Mouse (Mus musculus): ENCODE measurements at regions not wholly inside any gene's neighbourhood (a gene's known extent, or its start where the extent isn't known, plus 50 kb on each side); places are given as distances from the start of the nearest gene placed in this dataset.

DNA sequence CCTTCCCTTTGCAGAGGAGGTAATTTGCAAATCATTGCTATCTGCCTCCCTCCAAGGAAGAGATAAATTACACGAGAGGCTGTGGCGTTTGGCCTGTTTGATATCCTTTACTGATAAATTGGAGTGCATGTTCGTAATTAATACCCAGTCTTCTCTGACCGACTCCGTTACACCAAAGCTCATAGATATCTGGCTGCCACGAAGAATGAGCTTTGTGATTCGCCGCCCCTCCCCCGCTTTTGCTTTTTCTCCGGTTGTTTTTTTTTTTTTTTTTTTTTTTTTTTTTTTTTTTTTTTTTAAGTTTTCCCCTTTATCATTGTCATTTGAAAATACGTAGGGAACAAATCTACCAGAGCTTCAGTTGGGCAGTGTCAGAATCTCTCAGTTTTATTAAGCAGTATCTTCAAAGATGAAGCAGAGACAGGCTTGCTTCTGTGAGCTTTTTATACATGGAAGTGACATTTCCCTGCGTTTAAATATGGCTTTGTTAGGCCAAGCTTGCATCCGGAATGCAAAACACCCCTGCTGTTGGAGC, 663.3 kb downstream of the Vrk1 start:
- 37% methylated on average over 13 of the region's 13 CpGs for WGBS
- Histone ChIP-seq H3K9me3 (no peaks in the 10 kb centered on the region), H3K27ac (replicated peaks) (no peak overlapping the region), H3K36me3 (no peaks in the 10 kb centered on the region), H3K4me1 (replicated peaks) (peaks cover 25% of the 10 kb centered on the region), H3K4me3 (no peak overlapping the region), H3K27me3 (no peaks in the 10 kb centered on the region), H3K4me2 (no peak overlapping the region), H3K9ac (no peak overlapping the region)
- ATAC-seq (ENCODE audit: low read depth) = no peak

DNA sequence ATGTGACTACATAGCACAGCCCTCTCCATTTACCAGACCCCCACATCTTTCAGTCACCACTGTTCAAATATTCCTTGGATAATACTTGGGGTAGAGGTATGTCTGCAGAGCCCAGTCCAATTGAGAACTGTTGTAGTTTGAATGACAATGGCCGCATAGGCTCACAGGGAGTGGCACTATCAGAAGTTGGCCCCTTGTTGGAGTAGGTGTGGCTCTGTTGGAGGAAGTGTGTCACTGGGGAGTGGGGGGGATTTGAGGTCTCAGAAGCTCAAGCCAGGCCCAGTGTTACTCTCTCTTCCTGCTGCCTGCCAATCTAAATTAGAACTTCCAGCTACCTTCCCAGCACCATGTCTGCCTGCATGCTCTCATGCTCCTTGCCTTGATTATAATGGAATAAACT, 664.7 kb downstream of the Vrk1 start:
- no peak for ATAC-seq (ENCODE audit: low read depth)

DNA sequence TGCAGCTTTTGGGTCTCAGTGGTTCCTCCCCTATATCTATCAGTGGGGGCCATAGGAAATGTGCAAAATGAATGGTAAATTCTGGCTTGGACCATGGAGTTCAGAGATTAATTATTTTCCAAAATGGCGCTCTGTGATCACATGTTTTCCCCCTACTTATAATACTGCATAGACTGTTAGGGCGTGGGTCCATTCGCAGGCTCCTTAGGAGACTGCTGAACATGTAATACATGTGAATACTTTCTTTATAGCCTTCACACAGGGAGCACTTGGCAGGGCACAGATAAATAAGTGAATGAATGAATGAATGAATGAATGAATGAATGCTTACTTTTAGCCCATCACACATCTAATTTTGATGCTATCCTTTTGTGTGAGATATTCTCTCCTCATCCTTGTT, 666.1 kb downstream of the Vrk1 start:
- Histone ChIP-seq H3K4me1 (replicated peaks) (peaks cover 25% of the 10 kb centered on the region), H3K27ac (replicated peaks) (no peak overlapping the region), H3K27me3 (no peaks in the 10 kb centered on the region), H3K4me3 (no peak overlapping the region), H3K9ac (no peak overlapping the region), H3K4me2 (no peak overlapping the region), H3K36me3 (no peaks in the 10 kb centered on the region), H3K9me3 (no peaks in the 10 kb centered on the region)
- no peak for ATAC-seq (ENCODE audit: low read depth)
- 90% methylated on average over 3 of the region's 3 CpGs for WGBS

More for the DNA sequence above, 664.7 kb downstream of the Vrk1 start:
- H3K27ac ChIP-seq (replicated peaks) = no peak overlapping the region
- H3K4me3 ChIP-seq = no peak overlapping the region
- H3K4me1 ChIP-seq (replicated peaks) = peaks cover 25% of the 10 kb centered on the region
- 97% methylated on average over 1 of the region's 1 CpGs for WGBS
- H3K9ac ChIP-seq = no peak overlapping the region
- no peaks in the 10 kb centered on the region for H3K27me3 ChIP-seq
- no peaks in the 10 kb centered on the region for H3K9me3 ChIP-seq
- no peak overlapping the region for H3K4me2 ChIP-seq
- H3K36me3 ChIP-seq = no peaks in the 10 kb centered on the region

DNA sequence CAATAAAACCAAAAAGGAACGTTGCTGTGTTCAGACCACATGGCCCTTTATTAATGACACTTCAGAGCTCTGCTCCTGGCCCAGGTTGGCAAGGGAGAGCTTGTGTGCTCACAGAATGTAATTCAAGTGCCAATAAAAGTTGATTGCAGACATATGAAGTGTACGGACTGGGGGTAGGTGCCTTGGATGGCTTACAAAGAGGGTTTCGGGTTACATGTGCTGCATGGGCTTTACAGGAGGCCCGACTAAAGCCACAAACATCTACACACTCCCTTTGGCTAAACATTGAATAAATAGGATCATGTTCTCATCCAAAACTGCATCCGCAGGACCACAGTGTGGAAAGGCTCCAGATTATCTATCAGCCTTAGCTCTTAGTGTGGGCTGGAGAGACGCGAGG, 666.5 kb downstream of the Vrk1 start:
- Histone ChIP-seq H3K9ac (no peak overlapping the region), H3K4me1 (replicated peaks) (peaks cover 25% of the 10 kb centered on the region), H3K27ac (replicated peaks) (no peak overlapping the region), H3K36me3 (no peaks in the 10 kb centered on the region), H3K4me3 (no peak overlapping the region), H3K9me3 (no peaks in the 10 kb centered on the region), H3K27me3 (no peaks in the 10 kb centered on the region), H3K4me2 (no peak overlapping the region)
- WGBS = 59% methylated on average over 7 of the region's 7 CpGs
- ATAC-seq (ENCODE audit: low read depth) = no peak

DNA sequence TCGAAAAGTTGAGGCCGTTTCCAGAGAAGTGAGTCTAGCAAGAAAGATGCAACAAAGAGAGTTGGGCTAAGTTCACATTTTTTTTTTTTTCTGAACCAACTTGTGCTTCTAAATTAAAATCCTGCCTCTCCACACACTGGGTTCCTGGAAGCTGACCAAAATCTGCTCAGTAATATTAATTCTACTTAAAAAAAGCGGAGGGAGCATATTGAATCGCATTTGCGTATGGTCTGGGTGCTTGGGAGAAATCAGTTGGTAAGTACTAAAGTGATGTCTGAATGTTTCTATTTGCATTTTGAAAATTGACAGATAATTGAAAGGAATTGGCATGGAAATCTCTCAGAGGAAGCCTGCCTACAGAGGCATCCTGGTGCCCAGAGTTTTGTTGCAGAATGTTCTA, 676.0 kb downstream of the Vrk1 start:
- no peak for ATAC-seq (ENCODE audit: low read depth)
- Histone ChIP-seq H3K4me1 (replicated peaks) (peaks cover 19% of the 10 kb centered on the region), H3K9ac (no peak overlapping the region), H3K9me3 (no peaks in the 10 kb centered on the region), H3K4me3 (no peak overlapping the region), H3K4me2 (no peak overlapping the region), H3K36me3 (no peaks in the 10 kb centered on the region), H3K27me3 (no peaks in the 10 kb centered on the region), H3K27ac (replicated peaks) (no peak overlapping the region)
- WGBS = 87% methylated on average over 5 of the region's 5 CpGs

DNA sequence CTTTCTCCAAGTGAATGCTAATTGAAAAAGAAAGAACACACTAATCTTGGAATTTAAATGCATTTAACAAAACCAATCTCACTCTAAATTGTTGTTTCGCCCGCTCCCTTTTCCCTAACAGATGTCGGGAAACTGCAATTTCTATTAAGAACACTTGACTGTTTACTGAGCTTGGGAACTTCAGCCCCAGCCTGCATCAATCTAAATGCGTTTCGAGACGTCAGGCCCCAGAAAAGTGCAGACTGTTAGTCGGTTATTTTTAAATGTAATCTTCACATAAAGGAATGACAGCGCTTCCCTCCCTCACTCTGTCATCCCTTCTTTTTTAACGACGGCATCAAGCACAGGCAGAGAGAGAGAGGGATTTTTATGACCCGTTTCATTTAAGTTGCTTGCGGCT, 677.7 kb downstream of the Vrk1 start:
- Histone ChIP-seq H3K27ac (replicated peaks) (peak overlapping the region; percentile 64), H3K4me2 (no peak overlapping the region), H3K4me1 (replicated peaks) (peaks cover 19% of the 10 kb centered on the region), H3K36me3 (no peaks in the 10 kb centered on the region), H3K4me3 (no peak overlapping the region), H3K9me3 (no peaks in the 10 kb centered on the region), H3K9ac (no peak overlapping the region), H3K27me3 (no peaks in the 10 kb centered on the region)
- ATAC-seq (ENCODE audit: low read depth) = no peak
- WGBS = 20% methylated on average over 12 of the region's 12 CpGs

DNA sequence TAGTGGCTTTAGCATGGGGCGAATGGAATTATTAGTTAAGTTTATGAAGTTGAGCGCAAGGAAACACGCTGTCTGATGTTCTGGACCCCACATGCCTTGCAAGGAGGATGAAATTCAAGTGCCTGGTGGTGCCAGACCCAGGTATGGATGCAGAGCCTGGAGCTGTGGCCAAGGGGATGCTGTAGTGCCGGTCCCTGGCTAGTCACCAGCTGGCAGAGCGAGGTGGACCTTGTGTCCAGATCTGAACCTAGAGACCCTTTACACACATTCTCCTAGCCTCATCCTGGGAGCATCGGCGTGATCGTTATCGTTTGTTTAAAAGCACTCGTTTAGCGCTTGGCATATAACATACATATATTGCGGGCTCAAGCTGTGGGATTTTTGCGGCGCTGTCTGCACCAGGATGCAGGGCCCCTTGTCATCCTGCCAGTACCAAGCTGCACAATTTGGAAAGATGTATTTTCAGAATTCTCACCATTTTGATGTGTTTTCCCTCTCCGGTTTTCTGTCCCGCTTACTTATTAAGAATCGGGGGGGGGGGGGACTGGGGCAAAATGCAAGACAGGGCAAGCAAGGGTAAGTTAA, 678.2 kb downstream of the Vrk1 start:
- Histone ChIP-seq H3K36me3 (no peaks in the 10 kb centered on the region), H3K27ac (replicated peaks) (peak overlapping the region; percentile 64), H3K4me3 (no peak overlapping the region), H3K4me1 (replicated peaks) (peaks cover 19% of the 10 kb centered on the region), H3K9ac (no peak overlapping the region), H3K4me2 (no peak overlapping the region), H3K9me3 (no peaks in the 10 kb centered on the region), H3K27me3 (no peaks in the 10 kb centered on the region)
- ATAC-seq (ENCODE audit: low read depth) = no peak
- 72% methylated on average over 17 of the region's 17 CpGs for WGBS

DNA sequence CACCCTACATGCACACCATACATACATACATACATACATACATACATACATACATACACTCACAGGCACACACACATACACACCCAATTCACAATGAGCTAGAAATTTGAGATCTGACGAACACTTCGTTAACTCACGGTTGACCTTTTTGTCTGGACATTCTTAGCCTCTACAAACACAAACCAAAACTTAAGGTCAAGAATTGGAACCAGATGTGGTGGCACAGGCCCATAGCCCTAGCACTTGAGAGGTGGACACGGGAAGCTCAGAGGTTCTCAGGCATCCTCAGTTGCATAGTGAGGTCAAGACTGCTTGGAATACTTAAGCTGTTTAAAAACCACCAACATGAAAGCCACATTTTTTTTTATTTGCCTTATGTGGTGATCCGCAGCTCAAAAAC, 692.9 kb downstream of the Vrk1 start:
- Histone ChIP-seq H3K4me2 (no peak overlapping the region), H3K4me3 (no peak overlapping the region), H3K27ac (replicated peaks) (no peak overlapping the region), H3K36me3 (no peaks in the 10 kb centered on the region), H3K9ac (no peak overlapping the region), H3K9me3 (no peaks in the 10 kb centered on the region), H3K4me1 (replicated peaks) (peaks cover 5% of the 10 kb centered on the region; the same call in 1 of the 2 replicates), H3K27me3 (no peaks in the 10 kb centered on the region)
- 92% methylated on average over 5 of the region's 5 CpGs for WGBS
- no peak for ATAC-seq (ENCODE audit: low read depth)

DNA sequence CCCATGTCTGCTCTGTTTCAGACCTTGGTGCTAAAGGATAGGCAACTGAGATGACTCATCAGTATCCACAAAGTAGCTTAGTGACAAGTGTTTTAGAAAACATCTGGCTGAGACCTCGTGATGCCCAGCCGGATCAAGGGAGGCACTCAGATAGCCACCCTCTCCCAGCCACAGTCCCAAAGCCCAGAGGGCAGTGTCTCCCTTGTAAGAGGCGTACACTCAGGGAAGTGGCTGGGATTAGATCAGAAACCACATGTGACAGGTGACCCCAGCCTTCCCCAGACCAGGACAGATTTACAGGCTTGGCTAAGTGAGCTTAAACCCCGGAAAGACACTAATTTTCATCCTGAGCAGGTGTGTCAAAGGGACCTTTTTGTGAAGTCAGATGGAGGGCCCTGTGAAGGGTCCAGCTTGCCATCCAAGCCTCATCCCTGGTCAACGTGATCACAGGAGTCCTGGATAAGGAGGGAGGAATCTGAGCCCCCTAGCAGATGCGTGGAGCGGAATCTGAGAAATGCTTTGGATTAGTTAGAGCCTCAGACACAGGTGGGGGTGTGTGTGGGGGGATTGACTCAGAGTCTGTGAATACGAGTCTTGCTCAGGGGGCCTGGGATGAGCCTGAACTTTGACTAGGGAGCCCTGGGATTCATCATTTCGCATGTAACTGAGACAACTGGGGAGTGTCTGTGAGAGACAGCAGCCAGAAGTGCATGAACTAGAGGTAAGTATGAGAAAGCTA, 711.4 kb downstream of the Vrk1 start:
- Histone ChIP-seq H3K9ac (no peak overlapping the region), H3K27me3 (no peaks in the 10 kb centered on the region), H3K36me3 (no peaks in the 10 kb centered on the region), H3K27ac (replicated peaks) (no peak overlapping the region), H3K4me1 (replicated peaks) (no peaks in the 10 kb centered on the region), H3K9me3 (no peaks in the 10 kb centered on the region), H3K4me3 (no peak overlapping the region), H3K4me2 (no peak overlapping the region)
- ATAC-seq (ENCODE audit: low read depth) = no peak
- 82% methylated on average over 9 of the region's 9 CpGs for WGBS

DNA sequence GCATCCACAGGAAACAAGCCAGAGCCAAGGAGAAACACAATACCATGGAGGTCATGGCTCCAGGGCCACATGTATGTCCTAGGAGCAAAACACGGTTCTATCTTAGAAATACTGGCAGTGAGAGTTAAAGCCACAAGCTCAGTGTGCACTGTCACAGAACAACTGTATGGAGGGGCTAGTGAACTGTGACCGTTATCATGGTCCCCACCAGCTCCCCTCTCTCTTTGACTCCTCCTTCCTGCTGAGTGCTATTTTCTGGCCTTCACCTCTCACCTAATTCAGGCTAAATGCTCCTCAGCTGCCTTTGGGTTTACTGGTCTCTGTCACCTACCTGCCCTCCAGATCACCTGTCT, 712.0 kb downstream of the Vrk1 start:
- no peaks in the 10 kb centered on the region for H3K27me3 ChIP-seq
- H3K4me3 ChIP-seq = no peak overlapping the region
- H3K4me1 ChIP-seq (replicated peaks) = no peaks in the 10 kb centered on the region
- H3K4me2 ChIP-seq = no peak overlapping the region
- no peaks in the 10 kb centered on the region for H3K9me3 ChIP-seq
- no peaks in the 10 kb centered on the region for H3K36me3 ChIP-seq
- ATAC-seq (ENCODE audit: low read depth) = no peak
- WGBS = 82% methylated on average over 2 of the region's 2 CpGs
- no peak overlapping the region for H3K9ac ChIP-seq
- no peak overlapping the region for H3K27ac ChIP-seq (replicated peaks)

DNA sequence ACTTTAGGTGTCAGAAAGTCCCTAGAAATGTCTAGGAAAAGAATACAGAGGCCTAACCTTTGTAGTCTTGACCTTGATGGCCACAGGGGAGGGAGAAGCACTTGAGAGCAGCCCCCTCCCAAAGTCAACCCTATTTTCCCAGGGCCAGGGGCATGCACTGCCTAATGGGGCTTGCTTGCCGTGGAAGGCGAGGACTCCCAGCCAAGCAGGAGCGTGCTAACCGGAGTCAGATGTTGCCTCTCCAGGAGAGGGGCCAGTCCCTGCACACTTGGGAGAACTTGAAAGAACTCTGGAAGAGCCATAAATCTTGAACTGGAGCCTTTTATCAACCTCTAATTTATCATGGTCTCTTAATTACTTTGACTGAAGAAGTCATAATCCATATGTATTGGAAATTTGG, 712.7 kb downstream of the Vrk1 start:
- H3K27me3 ChIP-seq = no peaks in the 10 kb centered on the region
- no peak overlapping the region for H3K4me3 ChIP-seq
- no peak overlapping the region for H3K4me2 ChIP-seq
- WGBS = 68% methylated on average over 4 of the region's 4 CpGs
- no peak overlapping the region for H3K9ac ChIP-seq
- H3K4me1 ChIP-seq (replicated peaks) = no peaks in the 10 kb centered on the region
- H3K27ac ChIP-seq (replicated peaks) = no peak overlapping the region
- H3K36me3 ChIP-seq = no peaks in the 10 kb centered on the region
- ATAC-seq (ENCODE audit: low read depth) = no peak
- H3K9me3 ChIP-seq = no peaks in the 10 kb centered on the region

DNA sequence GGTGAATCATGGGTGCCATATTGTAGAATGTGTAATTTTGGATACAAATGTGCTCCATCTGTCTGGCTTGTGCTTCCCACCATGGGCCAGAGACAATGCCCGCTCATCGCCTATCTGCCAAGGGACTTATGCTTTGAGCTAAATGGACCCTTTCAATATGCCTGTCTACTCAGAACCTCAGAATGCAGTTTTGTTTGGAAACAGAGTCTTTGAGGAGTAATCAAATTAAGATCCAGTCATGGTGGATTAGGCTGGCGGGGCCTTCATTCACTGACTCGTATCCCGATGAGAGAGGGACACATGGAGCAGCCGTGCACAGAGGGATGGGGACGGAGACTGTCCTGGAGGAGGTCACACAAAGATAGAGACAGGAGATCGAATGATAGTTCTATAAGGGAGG, 716.9 kb downstream of the Vrk1 start:
- 57% methylated on average over 8 of the region's 8 CpGs for WGBS
- no peak overlapping the region for H3K27ac ChIP-seq (replicated peaks)
- no peak overlapping the region for H3K9ac ChIP-seq
- no peaks in the 10 kb centered on the region for H3K27me3 ChIP-seq
- H3K9me3 ChIP-seq = no peaks in the 10 kb centered on the region
- H3K36me3 ChIP-seq = no peaks in the 10 kb centered on the region
- H3K4me3 ChIP-seq = no peak overlapping the region
- no peak for ATAC-seq (ENCODE audit: low read depth)
- H3K4me2 ChIP-seq = no peak overlapping the region
- H3K4me1 ChIP-seq (replicated peaks) = no peaks in the 10 kb centered on the region

DNA sequence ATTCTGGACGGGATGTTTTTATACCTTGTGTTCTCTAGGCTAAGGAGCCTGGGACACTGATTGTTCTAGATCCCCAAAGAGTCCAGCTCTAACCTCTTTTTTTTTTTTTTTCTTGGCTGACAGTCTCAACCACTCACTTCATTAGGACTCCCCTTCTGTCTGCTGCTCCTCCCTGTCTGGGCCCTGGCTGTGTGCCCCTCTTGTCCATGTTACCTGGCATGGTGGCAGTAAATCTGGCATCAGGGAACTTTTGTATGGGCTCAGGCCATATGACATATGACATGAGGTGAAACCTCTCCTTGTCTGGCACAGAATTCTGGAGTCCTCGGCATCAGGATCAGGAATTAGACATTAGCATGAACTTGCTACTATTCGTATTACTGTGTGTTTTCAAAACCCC, 717.5 kb downstream of the Vrk1 start:
- Histone ChIP-seq H3K4me3 (no peak overlapping the region), H3K36me3 (no peaks in the 10 kb centered on the region), H3K27ac (replicated peaks) (no peak overlapping the region), H3K27me3 (no peaks in the 10 kb centered on the region), H3K9me3 (no peaks in the 10 kb centered on the region), H3K4me2 (no peak overlapping the region), H3K4me1 (replicated peaks) (no peaks in the 10 kb centered on the region), H3K9ac (no peak overlapping the region)
- no peak for ATAC-seq (ENCODE audit: low read depth)
- 86% methylated on average over 3 of the region's 3 CpGs for WGBS
